Mouse (Mus musculus): ENCODE measurements around the gene Hoxd9. TPM values are rescaled to one million over a fixed set of nuclear protein-coding genes. Genes with fewer than 3 reads are reported as not detected.

Gene Hoxd9
- total RNA-seq, 2 experiments from 2014 or later = not detected

- no peak for ATAC-seq (replicated peaks; ENCODE audit: low FRiP score, low TSS enrichment, poor library complexity, severe bottlenecking)
These were observed 29.6 kb downstream of the Hoxd9 start for GRCm38 (mm10) chr2:74726973-74727639.

GRCm38 (mm10) chr2:74727640-74728302, 30.2 kb downstream of the Hoxd9 start:
- no peak for ATAC-seq (replicated peaks; ENCODE audit: low FRiP score, low TSS enrichment, poor library complexity, severe bottlenecking)

GRCm38 (mm10) chr2:74728303-74728680, 30.8 kb downstream of the Hoxd9 start:
- ATAC-seq (replicated peaks; ENCODE audit: low FRiP score, low TSS enrichment, poor library complexity, severe bottlenecking) = no peak

DNA sequence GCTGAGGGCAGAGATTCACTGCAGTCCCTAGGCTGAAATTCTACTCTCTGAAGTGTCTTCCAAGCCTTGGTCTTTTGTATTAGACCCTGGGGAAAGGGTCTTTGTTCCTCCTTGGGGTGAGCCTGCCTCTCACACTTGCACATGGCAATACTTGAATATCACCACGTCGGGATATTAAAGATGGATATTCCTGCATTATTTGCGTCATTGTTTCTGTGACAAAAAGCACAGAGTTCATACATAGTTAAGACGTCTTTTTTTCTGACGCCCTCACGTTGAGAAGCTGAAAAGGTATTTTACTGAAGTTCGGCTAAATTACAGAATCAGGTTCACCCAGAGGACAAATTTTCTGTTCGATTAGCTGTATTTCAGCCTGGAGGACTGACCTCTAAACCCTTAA, 32.8 kb downstream of the Hoxd9 start:
- no peak for ATAC-seq (replicated peaks; ENCODE audit: low FRiP score, low TSS enrichment, poor library complexity, severe bottlenecking)

GRCm38 (mm10) chr2:74731055-74731454, 33.5 kb downstream of the Hoxd9 start:
- no peak for ATAC-seq (replicated peaks; ENCODE audit: low FRiP score, low TSS enrichment, poor library complexity, severe bottlenecking)

- ATAC-seq (replicated peaks; ENCODE audit: low FRiP score, low TSS enrichment, poor library complexity, severe bottlenecking) = no peak
These were observed 34.4 kb downstream of the Hoxd9 start for GRCm38 (mm10) chr2:74731799-74732512.

GRCm38 (mm10) chr2:74732513-74733316, 35.2 kb downstream of the Hoxd9 start:
- no peak for ATAC-seq (replicated peaks; ENCODE audit: low FRiP score, low TSS enrichment, poor library complexity, severe bottlenecking)

DNA sequence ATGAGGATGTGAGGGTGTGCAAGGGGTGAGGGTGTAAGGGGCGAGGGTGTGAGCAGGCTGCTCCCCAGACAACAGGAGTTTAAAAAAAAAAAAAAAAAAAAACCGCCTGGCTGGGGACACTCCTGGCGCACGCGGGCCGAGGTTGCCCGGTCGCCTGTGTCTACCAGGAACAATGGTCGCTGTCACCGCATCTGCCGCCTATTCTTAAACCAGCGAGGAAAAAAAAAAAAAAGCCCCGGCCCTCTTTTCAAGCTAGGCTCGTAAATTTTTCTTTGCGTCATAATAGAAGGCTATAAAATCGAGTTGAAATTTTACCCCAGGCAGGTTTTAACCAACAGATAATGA, 35.8 kb downstream of the Hoxd9 start:
- no peak for ATAC-seq (replicated peaks; ENCODE audit: low FRiP score, low TSS enrichment, poor library complexity, severe bottlenecking)

- ATAC-seq (replicated peaks; ENCODE audit: low FRiP score, low TSS enrichment, poor library complexity, severe bottlenecking) = no peak
These were observed 36.2 kb downstream of the Hoxd9 start for GRCm38 (mm10) chr2:74733765-74734164.

DNA sequence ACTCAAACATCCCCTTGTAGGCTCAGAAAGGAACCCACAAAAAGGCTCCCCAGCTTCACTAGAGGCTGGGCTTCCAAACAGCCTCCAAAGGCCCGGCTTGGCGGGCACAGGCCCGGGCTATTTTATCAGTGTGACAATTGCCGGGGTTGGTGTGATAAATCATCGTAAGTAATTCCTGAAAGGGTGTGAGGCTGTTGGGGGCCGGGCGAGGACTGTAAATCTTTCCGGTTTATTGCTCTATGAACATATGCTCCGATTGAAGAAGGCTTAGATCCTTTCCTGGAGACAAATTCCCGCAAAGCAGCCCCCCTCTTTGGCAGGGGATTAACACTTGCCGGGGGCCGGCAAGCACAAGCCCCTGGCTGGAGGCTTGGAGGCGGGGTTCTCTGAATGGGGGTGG, 36.9 kb downstream of the Hoxd9 start:
- ATAC-seq (replicated peaks; ENCODE audit: low FRiP score, low TSS enrichment, poor library complexity, severe bottlenecking) = no peak

- ATAC-seq (replicated peaks; ENCODE audit: low FRiP score, low TSS enrichment, poor library complexity, severe bottlenecking) = no peak
These were observed 37.7 kb downstream of the Hoxd9 start for GRCm38 (mm10) chr2:74734996-74735811.

GRCm38 (mm10) chr2:74735851-74736687, 38.5 kb downstream of the Hoxd9 start:
- ATAC-seq (replicated peaks; ENCODE audit: low FRiP score, low TSS enrichment, poor library complexity, severe bottlenecking) = no peak

GRCm38 (mm10) chr2:74736688-74737577, 39.4 kb downstream of the Hoxd9 start:
- no peak for ATAC-seq (replicated peaks; ENCODE audit: low FRiP score, low TSS enrichment, poor library complexity, severe bottlenecking)

DNA sequence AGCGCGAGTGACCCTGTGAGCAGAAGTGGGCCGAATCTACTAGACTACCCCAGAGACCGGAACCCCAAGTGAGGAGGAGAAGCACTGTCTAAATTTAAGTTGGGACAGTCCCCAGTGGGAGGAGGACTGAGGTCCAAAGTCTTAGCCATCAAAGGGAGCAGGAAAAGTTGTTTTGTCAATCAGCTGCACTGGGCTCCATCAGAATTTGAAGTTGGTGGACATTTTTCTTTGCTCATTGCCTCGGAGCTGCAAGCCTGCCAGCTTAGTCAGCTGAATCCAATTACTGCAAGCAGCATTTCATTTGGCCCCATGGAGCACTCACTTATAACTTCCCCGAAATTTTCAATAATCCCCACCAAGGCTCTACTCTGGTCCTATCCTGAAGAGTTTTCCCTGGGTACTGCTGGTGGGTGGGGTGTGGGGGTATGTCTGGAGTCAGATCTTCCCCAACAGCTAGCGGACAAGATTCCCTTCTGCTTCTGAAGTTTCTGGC, 40.1 kb downstream of the Hoxd9 start:
- ATAC-seq (replicated peaks; ENCODE audit: low FRiP score, low TSS enrichment, poor library complexity, severe bottlenecking) = no peak

GRCm38 (mm10) chr2:74738623-74739475, 41.3 kb downstream of the Hoxd9 start:
- no peak for ATAC-seq (replicated peaks; ENCODE audit: low FRiP score, low TSS enrichment, poor library complexity, severe bottlenecking)

- no peak for ATAC-seq (replicated peaks; ENCODE audit: low FRiP score, low TSS enrichment, poor library complexity, severe bottlenecking)
These were observed 41.9 kb downstream of the Hoxd9 start for GRCm38 (mm10) chr2:74739476-74739800.

- ATAC-seq (replicated peaks; ENCODE audit: low FRiP score, low TSS enrichment, poor library complexity, severe bottlenecking) = no peak
These were observed 42.3 kb downstream of the Hoxd9 start for GRCm38 (mm10) chr2:74739869-74740268.
